Mouse (Mus musculus) olfactory bulb, adult 2 months (tissue): ENCODE data around the gene Dnajb2.

ENCODE experiments used
- CTCF ChIP-seq: fragments of 200-500 bp; IDR thresholded peaks from 2 replicates; pipeline ENCODE4 v1.5.1; 2012; ENCODE audit warnings: low read depth, mild to moderate bottlenecking, low read length, moderate library complexity; ENCODE audit not compliant: insufficient read depth
- POLR2A ChIP-seq: fragments of 200-500 bp; IDR thresholded peaks from 2 replicates; pipeline ENCODE4 v1.6.1; 2012; ENCODE audit warnings: mild to moderate bottlenecking, low read depth, low read length, moderate library complexity; ENCODE audit not compliant: insufficient read depth

- TF ChIP-seq CTCF (no peak), POLR2A (no peak)
Observed at GRCm38 (mm10) chr1:75247071-75247930, 11.1 kb downstream of the Dnajb2 start.
